Mouse (Mus musculus): Measurements from ENCODE around the gene Ehf.

DNA sequence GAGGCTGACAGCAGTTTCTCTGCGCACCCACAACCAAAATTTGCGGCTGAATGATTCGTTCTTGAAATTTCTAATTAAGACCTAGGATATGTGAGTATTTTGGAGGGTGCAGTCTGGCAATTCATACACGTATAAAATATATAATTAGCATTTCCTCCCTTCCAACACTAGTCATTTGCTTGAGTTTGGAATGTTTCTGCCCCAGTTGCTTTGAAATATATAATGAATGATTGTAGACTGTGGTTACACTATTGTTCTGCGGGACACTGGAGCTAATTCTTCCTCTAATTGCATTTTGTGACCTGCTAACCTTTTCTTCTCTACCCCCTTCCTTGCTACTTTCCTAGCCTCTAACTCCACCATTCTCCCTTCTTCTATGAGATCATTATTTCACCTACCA lies 15.4 kb downstream of the Ehf start:
- TF ChIP-seq EP300 (IDR thresholded peaks at IDR 0.05; ENCODE audit: insufficient read depth, low read depth, low read length) (no peak), CTCF (IDR thresholded peaks at IDR 0.05) (no peak)
